Mouse (Mus musculus) right cerebral cortex, adult 18-20 months (tissue): ENCODE results near the gene Larp1b.

ENCODE experiments used
- DNase-seq: peaks from one replicate; pipeline ENCODE4 v3.0.0; 2022; ENCODE audit warnings: mixed read lengths

Gene Larp1b

GRCm38 (mm10) chr3:41030705-41031104 lies 81.1 kb downstream of the Larp1b start:
- no peak for DNase-seq

- DNase-seq, result no peak
These were observed 81.9 kb downstream of the Larp1b start for GRCm38 (mm10) chr3:41031286-41032210.

GRCm38 (mm10) chr3:41038297-41038916 lies 88.8 kb downstream of the Larp1b start:
- DNase-seq, result no peak

- DNase-seq, result no peak
These were observed 91.6 kb downstream of the Larp1b start for GRCm38 (mm10) chr3:41041241-41041640.

GRCm38 (mm10) chr3:41042195-41042938 lies 92.7 kb downstream of the Larp1b start:
- no peak for DNase-seq

GRCm38 (mm10) chr3:41043756-41044354 lies 94.2 kb downstream of the Larp1b start:
- no peak for DNase-seq

GRCm38 (mm10) chr3:41047838-41048237 lies 98.2 kb downstream of the Larp1b start:
- DNase-seq, result no peak

- no peak for DNase-seq
These were observed 103.7 kb downstream of the Larp1b start for GRCm38 (mm10) chr3:41053334-41053733.

GRCm38 (mm10) chr3:41058395-41058794 lies 108.8 kb downstream of the Larp1b start:
- DNase-seq, result peak; percentile 76

- peak; percentile 25 for DNase-seq
These were observed 109.6 kb downstream of the Larp1b start for GRCm38 (mm10) chr3:41059249-41059648.

GRCm38 (mm10) chr3:41061831-41062565 lies 112.4 kb downstream of the Larp1b start:
- no peak for DNase-seq

GRCm38 (mm10) chr3:41062758-41063157 lies 113.1 kb downstream of the Larp1b start:
- DNase-seq, result no peak

GRCm38 (mm10) chr3:41065320-41065719 lies 115.7 kb downstream of the Larp1b start:
- no peak for DNase-seq

- no peak for DNase-seq
These were observed 120.9 kb downstream of the Larp1b start for GRCm38 (mm10) chr3:41070519-41070918.

GRCm38 (mm10) chr3:41075376-41075775 lies 125.7 kb downstream of the Larp1b start:
- DNase-seq, result no peak

- no peak for DNase-seq
These were observed 129.0 kb downstream of the Larp1b start for GRCm38 (mm10) chr3:41078673-41079072.

- DNase-seq, result no peak
These were observed 131.1 kb downstream of the Larp1b start for GRCm38 (mm10) chr3:41080724-41081123.

- DNase-seq, result no peak
These were observed 132.1 kb downstream of the Larp1b start for GRCm38 (mm10) chr3:41081474-41082301.

- DNase-seq, result no peak
These were observed 132.9 kb downstream of the Larp1b start for GRCm38 (mm10) chr3:41082520-41082884.

GRCm38 (mm10) chr3:41082885-41083789 lies 133.5 kb downstream of the Larp1b start, which contains the start of gene Pgrmc2:
Gene Pgrmc2 (minus strand): TSS chr3:41083046.
- DNase-seq, result peak; percentile 99
